Mouse (Mus musculus) heart, postnatal 0 days (tissue): ENCODE results near the gene Sirt7.

Source experiments
- CTCF ChIP-seq: IDR thresholded peaks from 2 replicates; pipeline ENCODE4 v1.5.1; 2016; ENCODE audit warnings: antibody characterized with exemption, control low read depth, low read depth
- EP300 ChIP-seq: IDR thresholded peaks from 2 replicates; pipeline ENCODE4 v1.6.1; 2016; ENCODE audit warnings: antibody characterized with exemption, low read depth

GRCm38 (mm10) chr11:120582268-120582981 lies 42.6 kb downstream of the Sirt7 start:
- TF ChIP-seq CTCF: peak; percentile 42
- TF ChIP-seq EP300: no peak
